Mouse (Mus musculus): ENCODE measurements around the gene Agap1. TPM values are rescaled to one million over a fixed set of nuclear protein-coding genes. Genes with fewer than 3 reads are reported as not detected.

The Agap1 gene
- total and polyA plus RNA-seq, 3 experiments: 0.01 TPM; not detected in 2

DNA sequence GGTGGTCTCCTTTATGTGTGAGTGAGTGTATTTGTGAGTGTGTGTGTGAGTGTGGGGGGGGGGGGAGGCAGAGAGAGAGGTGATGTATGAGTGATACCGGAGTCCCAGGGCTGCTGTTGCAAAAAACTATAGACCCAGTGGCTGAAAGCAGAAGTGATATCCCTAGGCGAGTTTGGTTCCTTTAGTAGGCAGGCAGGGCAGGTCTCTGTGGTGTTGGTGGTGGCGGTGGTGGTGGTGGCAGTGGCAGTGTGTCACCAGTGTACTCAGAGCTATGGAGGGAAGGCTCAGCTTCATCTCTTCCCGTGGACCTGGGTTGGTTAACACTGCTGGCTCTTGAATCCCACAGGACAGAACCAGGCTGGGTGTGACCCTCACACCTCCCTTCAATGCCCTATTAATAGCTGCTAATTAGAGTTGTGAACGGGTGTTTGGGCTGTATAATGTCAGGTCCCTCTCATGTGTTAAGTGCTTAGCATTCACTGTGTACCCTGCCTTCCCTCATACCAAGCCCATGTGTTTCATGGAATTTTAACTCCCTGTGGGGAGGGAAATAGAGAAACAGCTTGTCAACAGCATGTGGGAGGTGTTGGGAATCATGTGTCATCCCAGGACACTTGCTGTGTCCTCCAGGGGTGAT, 158.7 kb downstream of the Agap1 start:
- Histone ChIP-seq H3K4me3 (ENCODE audit: control insufficient read depth in 1 of 2, insufficient read depth in 1 of 2, low read depth in 2 of 2, low read length in 2 of 2) (no peak overlapping the region), H3K79me2 (ENCODE audit: control insufficient read depth, insufficient read depth, low read length, poor library complexity) (no peaks in the 10 kb centered on the region), H3K36me3 (ENCODE audit: control insufficient read depth in 1 of 2, insufficient read depth in 2 of 2, low read length in 2 of 2) (no peaks in the 10 kb centered on the region), H3K9me3 (replicated peaks; ENCODE audit: insufficient read depth, low read length) (no peaks in the 10 kb centered on the region), H3K27me3 (ENCODE audit: control insufficient read depth in 1 of 2, insufficient read depth in 2 of 2, low read length in 2 of 2) (no peaks in the 10 kb centered on the region), H3K27ac (ENCODE audit: control insufficient read depth, low read depth, low read length) (no peak overlapping the region), H3K9ac (ENCODE audit: control insufficient read depth, low read depth, low read length, poor library complexity, severe bottlenecking) (no peak overlapping the region), H3K4me1 (ENCODE audit: control insufficient read depth in 1 of 2, insufficient read depth in 2 of 2, low read length in 2 of 2) (no peaks in the 10 kb centered on the region)
- no peak for TF ChIP-seq NRF1 (IDR thresholded peaks at IDR 0.05; ENCODE audit: insufficient read depth, low read depth, low read length, poor library complexity, severe bottlenecking)
- no peak for TF ChIP-seq E2F4 (IDR thresholded peaks at IDR 0.05; ENCODE audit: borderline replicate concordance, low read depth, low read length)
- TF ChIP-seq TCF12 (IDR thresholded peaks at IDR 0.05; ENCODE audit: low read depth, low read length): no peak
- no peak for TF ChIP-seq ZC3H11A (IDR thresholded peaks at IDR 0.05; ENCODE audit: low read depth, low read length)
- TF ChIP-seq KAT2A (conservative IDR thresholded peaks at IDR 0.05; ENCODE audit: low read depth, low read length): no peak
- TF ChIP-seq POLR2AphosphoS2 (IDR thresholded peaks at IDR 0.05; ENCODE audit: low read length): no peak
- TF ChIP-seq TBP (IDR thresholded peaks at IDR 0.05; ENCODE audit: low read depth, low read length): no peak
- no peak for TF ChIP-seq MXI1 (IDR thresholded peaks at IDR 0.05; ENCODE audit: low read depth, low read length)
- no peak for TF ChIP-seq CHD2 (IDR thresholded peaks at IDR 0.05; ENCODE audit: low read length)
- TF ChIP-seq ZKSCAN1 (IDR thresholded peaks at IDR 0.05; ENCODE audit: low read depth, low read length): no peak
- no peak for TF ChIP-seq MAX (IDR thresholded peaks at IDR 0.05; ENCODE audit: low read length)
- TF ChIP-seq SMC3 (IDR thresholded peaks at IDR 0.05; ENCODE audit: low read depth, low read length): no peak
- DNase-seq (ENCODE audit: low read depth, low spot score): no peak

DNA sequence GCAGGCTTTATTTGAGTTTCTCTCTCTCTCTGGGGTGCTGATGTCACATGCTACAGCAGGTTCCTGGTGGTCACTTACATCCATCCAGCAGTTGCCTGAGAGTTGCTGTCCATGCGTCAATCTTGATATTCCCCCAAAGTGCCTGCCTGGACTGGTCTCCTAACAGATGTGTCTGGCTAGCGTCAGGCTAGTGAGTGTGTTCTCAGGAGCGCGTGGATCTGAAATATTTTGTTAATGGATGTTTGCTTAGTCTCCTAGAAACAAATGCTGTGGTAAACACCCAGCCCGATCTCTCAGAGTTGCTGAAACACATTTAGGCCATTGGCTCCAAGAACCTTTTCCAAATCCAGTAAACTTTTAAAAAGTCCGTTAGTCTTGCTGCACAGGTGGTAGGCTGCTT, 161.9 kb downstream of the Agap1 start:
- no peak overlapping the region for H3K4me3 ChIP-seq (ENCODE audit: control insufficient read depth in 1 of 2, insufficient read depth in 1 of 2, low read depth in 2 of 2, low read length in 2 of 2)
- no peak overlapping the region for H3K27ac ChIP-seq (ENCODE audit: control insufficient read depth, low read depth, low read length)
- TF ChIP-seq TCF12 (IDR thresholded peaks at IDR 0.05; ENCODE audit: low read depth, low read length): no peak
- H3K9me3 ChIP-seq (replicated peaks; ENCODE audit: insufficient read depth, low read length): no peaks in the 10 kb centered on the region
- no peaks in the 10 kb centered on the region for H3K27me3 ChIP-seq (ENCODE audit: control insufficient read depth in 1 of 2, insufficient read depth in 2 of 2, low read length in 2 of 2)
- H3K4me1 ChIP-seq (ENCODE audit: control insufficient read depth in 1 of 2, insufficient read depth in 2 of 2, low read length in 2 of 2): no peaks in the 10 kb centered on the region
- DNase-seq (ENCODE audit: low read depth, low spot score): no peak
- no peak overlapping the region for H3K9ac ChIP-seq (ENCODE audit: control insufficient read depth, low read depth, low read length, poor library complexity, severe bottlenecking)
- no peaks in the 10 kb centered on the region for H3K79me2 ChIP-seq (ENCODE audit: control insufficient read depth, insufficient read depth, low read length, poor library complexity)
- H3K36me3 ChIP-seq (ENCODE audit: control insufficient read depth in 1 of 2, insufficient read depth in 2 of 2, low read length in 2 of 2): no peaks in the 10 kb centered on the region

DNA sequence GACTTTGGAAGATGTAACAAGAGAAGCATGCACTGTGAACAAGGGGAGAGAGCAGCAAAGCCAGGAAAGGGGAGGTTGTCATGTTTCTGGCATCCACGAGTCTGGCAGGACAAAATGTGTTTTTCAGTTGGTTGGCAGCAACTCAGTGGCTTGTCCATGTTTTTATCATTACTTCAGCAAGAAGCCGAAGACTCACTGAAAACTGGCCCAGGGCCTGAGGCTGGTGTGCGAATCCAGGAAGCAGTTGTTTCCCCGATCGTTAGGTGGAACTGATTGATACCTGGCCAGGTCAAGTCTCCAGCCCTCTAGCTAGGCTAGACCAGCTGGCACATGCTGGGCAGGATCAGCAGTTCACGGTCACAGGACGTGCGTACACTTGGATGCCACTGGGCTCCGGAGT, 162.7 kb downstream of the Agap1 start:
- H3K27me3 ChIP-seq (ENCODE audit: control insufficient read depth in 1 of 2, insufficient read depth in 2 of 2, low read length in 2 of 2): no peaks in the 10 kb centered on the region
- no peaks in the 10 kb centered on the region for H3K9me3 ChIP-seq (replicated peaks; ENCODE audit: insufficient read depth, low read length)
- no peak overlapping the region for H3K4me3 ChIP-seq (ENCODE audit: control insufficient read depth in 1 of 2, insufficient read depth in 1 of 2, low read depth in 2 of 2, low read length in 2 of 2)
- H3K27ac ChIP-seq (ENCODE audit: control insufficient read depth, low read depth, low read length): no peak overlapping the region
- H3K4me1 ChIP-seq (ENCODE audit: control insufficient read depth in 1 of 2, insufficient read depth in 2 of 2, low read length in 2 of 2): no peaks in the 10 kb centered on the region
- no peaks in the 10 kb centered on the region for H3K79me2 ChIP-seq (ENCODE audit: control insufficient read depth, insufficient read depth, low read length, poor library complexity)
- no peak for TF ChIP-seq TBP (IDR thresholded peaks at IDR 0.05; ENCODE audit: low read depth, low read length)
- no peak for TF ChIP-seq MYC (IDR thresholded peaks at IDR 0.05; ENCODE audit: low read depth, low read length)
- no peak for TF ChIP-seq NRF1 (IDR thresholded peaks at IDR 0.05; ENCODE audit: insufficient read depth, low read depth, low read length, poor library complexity, severe bottlenecking)
- TF ChIP-seq RCOR1 (IDR thresholded peaks at IDR 0.05; ENCODE audit: low read depth, low read length): no peak
- TF ChIP-seq GABPA (IDR thresholded peaks at IDR 0.05; ENCODE audit: low read depth, low read length): no peak
- no peak for TF ChIP-seq SMC3 (IDR thresholded peaks at IDR 0.05; ENCODE audit: low read depth, low read length)
- TF ChIP-seq HCFC1 (IDR thresholded peaks at IDR 0.05; ENCODE audit: low read depth, low read length): no peak
- TF ChIP-seq ZNF384 (IDR thresholded peaks at IDR 0.05; ENCODE audit: low read depth, low read length): no peak
- no peak for TF ChIP-seq CHD1 (IDR thresholded peaks at IDR 0.05; ENCODE audit: low read depth, low read length)
- no peak for TF ChIP-seq NELFE (IDR thresholded peaks at IDR 0.05; ENCODE audit: low read depth, low read length)
- DNase-seq (ENCODE audit: low read depth, low spot score): no peak
- no peak overlapping the region for H3K9ac ChIP-seq (ENCODE audit: control insufficient read depth, low read depth, low read length, poor library complexity, severe bottlenecking)
- H3K36me3 ChIP-seq (ENCODE audit: control insufficient read depth in 1 of 2, insufficient read depth in 2 of 2, low read length in 2 of 2): no peaks in the 10 kb centered on the region

Measured in MEL (cell line).